Mouse (Mus musculus) embryonic fibroblast, embryonic 13.5 days (primary cell): Measurements from ENCODE around the gene Fabp1.

Source experiments
- CTCF ChIP-seq: IDR thresholded peaks from 2 replicates; pipeline ENCODE4 v1.5.1; 2011; ENCODE audit warnings: mild to moderate bottlenecking, control low read depth, low read length, moderate library complexity, borderline replicate concordance; ENCODE audit not compliant: insufficient read depth
- POLR2A ChIP-seq: IDR thresholded peaks from 2 replicates; pipeline ENCODE4 v1.6.1; 2011; ENCODE audit warnings: low read depth, mild to moderate bottlenecking, control low read depth, low read length, moderate library complexity

- no peak for TF ChIP-seq POLR2A
- TF ChIP-seq CTCF = no peak
These were observed 44.8 kb upstream of the Fabp1 start for GRCm38 (mm10) chr6:71154861-71155260.
